Mouse (Mus musculus) NIH3T3 (cell line): Measurements from ENCODE around the gene Rab4b.
A peak's percentile ranks its signal among the peaks of the same experiment; 100 is the strongest.

Experiments
- DNase-seq: peaks from one replicate; pipeline ENCODE4 v3.0.0-alpha.2; 2012; ENCODE audit warnings: low read depth

Rab4b gene

GRCm38 (mm10) chr7:27178324-27179216, at the start of gene Rab4b:
Gene Rab4b (minus strand): TSS chr7:27178896.
- peak; percentile 100 for DNase-seq

DNA sequence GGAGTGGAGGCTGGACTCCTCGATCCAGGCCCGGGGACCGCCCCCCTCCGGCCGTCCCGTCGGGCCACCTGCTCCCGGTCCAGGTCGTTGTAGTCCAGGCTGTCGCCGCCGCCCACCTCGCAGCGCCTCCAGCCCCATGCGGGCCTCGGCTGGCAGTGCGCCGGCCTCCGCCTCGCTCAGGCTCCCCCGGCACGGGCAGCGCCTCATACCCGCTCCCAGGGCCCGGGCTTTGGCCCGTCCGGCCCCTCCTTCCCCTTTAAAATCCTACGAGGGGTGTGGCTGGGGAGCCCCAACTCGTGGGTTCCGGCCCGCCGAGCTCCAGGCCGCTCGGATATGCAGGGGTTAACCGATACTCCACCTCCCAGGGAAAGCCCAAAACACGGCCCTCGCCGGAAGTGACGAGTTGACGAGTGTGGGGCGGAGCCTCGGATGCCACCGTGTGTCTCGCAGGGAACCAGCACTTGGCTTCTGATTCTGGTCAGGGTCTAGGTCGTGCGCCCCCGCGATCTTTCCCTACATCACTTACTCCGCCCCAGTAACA, 49.7 kb upstream of the Rab4b start, which contains the start of gene Itpkc:
TSS of gene Itpkc (minus strand) at position 381 of the 541 bp plus-strand sequence.
- peak; percentile 96 for DNase-seq

DNA sequence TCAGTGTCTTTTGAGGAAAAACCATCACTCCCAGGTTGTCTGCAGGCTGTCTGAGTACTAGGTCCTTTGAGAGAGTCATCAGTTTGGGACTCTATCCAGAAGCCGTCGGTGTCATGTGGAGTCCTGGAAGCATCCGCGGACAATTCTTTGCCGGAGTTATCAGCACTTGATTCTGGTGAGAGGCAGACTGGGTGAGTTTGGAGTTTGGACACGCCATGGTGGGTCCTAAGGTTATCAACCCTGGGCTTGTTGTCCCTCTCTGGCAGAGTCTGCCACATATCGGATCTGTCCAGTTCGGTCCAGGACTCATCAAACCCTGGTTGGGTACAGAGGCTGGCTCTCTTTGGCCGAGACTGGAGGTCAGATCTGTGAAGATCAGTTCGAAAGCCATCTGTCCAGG, 49.0 kb upstream of the Rab4b start:
- peak; percentile 50 for DNase-seq

DNA sequence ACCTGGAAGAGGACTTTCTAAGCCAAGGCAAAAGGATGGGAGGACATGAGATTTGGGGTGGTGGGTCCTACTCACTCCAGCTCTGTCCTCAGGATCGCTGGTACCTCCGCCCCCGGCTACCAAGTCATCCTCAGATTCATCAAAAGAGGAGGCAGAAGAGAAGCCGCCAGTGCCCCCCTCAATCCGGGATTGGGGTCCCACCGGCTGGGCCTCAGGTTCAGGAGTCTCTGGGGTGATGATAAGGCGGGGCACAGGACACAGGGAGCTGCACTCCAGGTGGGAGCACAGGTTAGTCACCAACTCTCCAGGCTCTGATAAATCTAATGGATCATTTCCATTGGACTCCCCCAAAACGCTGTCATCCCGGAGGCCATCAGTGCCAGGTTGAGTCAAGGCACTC, 48.6 kb upstream of the Rab4b start:
- no peak for DNase-seq

- no peak for DNase-seq
These were observed 46.3 kb upstream of the Rab4b start for GRCm38 (mm10) chr7:27224877-27225575.

DNA sequence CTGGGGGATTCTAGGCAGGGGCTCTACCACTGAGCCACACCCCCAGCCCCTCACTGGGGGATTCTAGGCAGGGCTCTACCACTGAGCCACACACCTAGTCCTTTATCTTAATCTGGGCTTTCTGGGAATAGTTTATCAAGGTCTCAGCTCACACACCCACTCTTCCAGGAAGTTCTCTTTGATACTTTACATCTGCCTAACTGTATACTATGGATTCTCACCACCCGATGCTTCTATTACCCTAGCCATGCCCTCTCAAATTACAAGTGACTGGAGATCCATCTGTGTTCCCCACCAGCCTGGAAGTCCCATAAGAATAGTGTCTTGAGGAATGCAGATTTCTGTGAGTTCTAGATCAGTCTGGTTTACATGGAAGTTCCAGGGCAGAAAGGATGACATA, 43.8 kb upstream of the Rab4b start:
- DNase-seq = no peak

DNA sequence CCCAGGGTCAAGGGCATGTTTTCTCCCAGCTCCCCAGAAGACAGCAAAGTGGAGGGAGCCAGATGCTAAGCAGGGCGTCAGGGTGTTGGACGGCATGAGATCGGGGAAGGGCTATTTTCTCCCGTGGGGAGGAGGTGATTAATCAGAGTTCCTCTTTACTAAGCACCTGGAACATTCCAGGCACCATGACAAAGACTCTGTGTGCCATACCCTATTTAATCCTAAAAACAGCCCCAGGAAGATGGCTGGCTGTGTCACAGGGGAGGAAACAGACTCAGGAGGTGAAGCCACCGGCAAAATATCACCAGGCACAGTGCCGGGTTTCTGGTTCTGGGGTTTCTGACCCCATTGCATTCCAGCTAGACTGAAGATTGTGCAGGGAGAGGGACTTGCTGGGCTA, 43.2 kb upstream of the Rab4b start:
- no peak for DNase-seq

DNA sequence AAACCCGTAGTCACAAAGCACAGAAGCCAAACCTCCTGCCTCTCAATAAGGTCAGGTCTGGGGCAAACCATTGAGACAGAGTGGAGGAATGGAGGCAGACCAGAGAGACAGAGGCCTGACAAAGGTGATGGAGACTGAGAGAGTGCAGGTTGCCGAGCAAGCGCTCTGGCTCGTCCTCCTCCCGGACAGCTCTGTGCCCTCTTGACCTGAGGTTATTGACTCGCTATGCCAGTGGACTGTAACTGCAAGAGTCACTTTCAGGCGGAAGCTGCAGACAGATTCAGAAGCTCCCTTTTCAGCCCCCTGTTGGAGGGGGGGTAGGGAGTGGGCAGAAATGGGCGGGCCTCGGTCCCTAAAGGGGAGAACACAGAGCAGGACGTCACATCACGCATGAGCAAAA, 41.2 kb upstream of the Rab4b start:
- DNase-seq = no peak

DNA sequence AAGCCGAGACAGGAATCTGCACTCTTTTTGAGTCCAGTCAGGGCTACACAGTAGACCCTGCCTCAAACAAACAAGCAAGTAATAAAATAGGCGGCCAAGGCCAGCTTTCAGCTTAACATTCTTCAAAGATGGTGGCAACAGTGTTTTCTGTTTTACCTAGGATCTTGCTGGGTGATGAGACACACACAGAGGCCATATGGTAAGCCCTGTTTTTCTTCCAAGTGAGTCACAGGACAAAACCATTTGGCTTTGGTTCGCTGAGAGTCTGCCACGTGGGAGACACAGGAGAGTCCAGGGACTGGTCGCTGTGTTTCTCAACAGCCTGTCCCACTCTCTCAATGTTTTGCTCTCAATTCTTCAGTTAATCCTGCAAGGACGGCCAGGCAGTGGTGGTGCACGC, 39.9 kb upstream of the Rab4b start:
- peak; percentile 73 for DNase-seq

GRCm38 (mm10) chr7:27212626-27213025, 33.9 kb upstream of the Rab4b start:
- DNase-seq = no peak

GRCm38 (mm10) chr7:27203730-27204449, 25.2 kb upstream of the Rab4b start:
- no peak for DNase-seq

DNA sequence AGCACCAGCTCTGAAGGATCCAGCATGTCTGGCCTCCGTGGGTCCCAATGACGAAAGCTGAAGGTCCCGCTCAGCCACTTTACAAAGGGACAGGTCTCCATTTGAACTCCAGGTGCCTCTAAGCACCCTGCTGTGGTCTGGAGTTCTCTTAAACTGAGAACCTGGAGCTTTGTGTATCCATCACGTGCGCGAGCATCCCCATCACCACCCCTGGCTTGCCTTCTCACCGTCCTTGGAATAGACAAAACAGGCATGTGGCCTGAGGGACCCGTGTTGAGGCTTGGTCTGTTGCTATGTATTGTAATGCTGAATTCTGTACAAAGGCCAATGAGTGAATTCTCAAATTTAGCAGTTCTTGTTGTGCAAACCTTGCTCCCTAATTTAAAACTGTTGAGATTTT, 20.1 kb upstream of the Rab4b start:
- no peak for DNase-seq

- DNase-seq = peak; percentile 80
These were observed 19.7 kb upstream of the Rab4b start for GRCm38 (mm10) chr7:27198355-27198754.

DNA sequence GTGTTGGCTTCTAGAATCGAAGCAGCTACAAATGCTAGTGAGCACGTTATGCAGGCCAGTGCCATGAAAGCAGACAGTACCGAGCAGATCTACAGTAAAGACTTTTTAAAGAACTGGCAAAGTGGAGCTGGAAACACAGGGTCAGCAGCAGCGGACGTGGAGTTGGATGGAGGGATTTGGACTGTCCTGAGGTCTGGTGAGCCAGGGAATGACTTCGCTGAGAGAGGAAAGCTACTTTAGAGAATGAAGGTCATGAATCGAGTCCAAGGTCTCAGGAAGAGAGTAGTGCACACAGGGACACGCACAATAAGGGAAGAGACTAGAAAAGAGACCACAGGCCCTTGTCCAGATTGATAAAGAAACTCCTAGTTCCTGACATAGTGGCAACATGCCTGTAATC, 18.9 kb upstream of the Rab4b start:
- no peak for DNase-seq

DNA sequence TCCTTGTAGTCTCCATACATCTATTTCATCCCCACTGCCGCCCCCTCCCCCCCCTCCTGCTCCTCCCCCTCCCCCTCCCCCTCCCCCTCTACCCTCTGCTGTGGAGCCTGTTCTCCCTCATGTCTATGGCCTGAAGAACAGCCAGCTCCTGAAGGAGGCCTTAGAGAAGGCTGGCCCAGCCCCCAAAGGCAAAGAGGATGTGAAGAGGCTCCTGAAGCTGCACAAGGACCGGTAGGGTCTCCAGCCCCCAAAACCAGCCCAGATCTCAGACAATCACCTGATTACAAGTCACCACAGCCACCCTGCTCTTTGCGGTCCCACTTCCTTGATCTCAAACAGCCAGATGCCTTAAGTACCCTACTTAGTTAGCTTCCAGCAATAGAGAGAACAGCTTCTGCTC, 18.4 kb upstream of the Rab4b start:
- no peak for DNase-seq

DNA sequence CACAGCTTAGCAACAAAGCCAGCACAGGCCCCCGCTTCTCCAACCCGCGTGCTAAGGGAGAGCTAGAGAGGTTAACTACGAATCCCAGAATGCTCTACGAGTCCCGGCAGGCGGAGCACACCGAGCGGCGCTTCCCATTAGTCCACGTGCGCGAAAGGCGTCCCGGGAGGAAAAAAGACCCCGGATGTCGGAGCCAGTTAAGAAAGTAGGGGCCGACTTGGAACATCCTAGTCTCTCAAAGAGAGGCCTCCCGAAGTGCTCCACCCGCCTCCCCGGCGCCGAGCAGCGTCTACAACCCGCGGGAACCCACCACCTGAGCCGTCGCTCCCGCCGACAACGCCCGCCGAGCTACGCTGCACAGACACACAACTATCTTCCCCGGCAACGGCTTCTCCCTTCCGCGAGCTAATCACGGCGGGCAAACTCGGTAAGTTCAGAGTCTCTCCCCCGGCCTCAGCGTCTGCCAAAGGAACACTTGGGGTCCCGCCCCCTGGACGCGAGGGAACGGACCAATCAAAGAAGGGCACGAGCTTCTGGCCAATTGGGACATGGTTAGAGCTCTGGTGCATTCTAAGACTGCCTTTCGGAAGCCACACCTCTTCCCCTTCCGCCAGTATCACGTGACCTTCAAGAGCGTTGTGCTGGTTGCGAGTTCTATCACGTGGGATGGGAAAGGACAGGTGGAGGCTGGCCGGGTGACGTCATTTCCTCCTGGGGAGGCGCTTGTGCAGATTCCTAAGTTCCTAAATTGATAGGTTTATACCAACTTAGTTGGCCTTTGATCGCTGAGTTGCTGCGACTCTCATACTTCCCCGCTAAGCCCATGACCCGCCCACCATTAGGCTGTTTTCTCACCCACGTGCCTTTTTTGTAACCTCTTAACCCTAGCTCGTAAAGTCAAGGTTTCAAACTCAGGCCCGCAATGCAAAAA, 17.2 kb upstream of the Rab4b start, which contains the start of the genes BC024978 and Snrpa:
TSS of gene BC024978 (plus strand) at position 101 of the 931 bp plus-strand sequence.
TSS of gene Snrpa (minus strand) at position 591 of the 931 bp plus-strand sequence.
- DNase-seq = peak; percentile 99

GRCm38 (mm10) chr7:27193731-27194130, 15.0 kb upstream of the Rab4b start:
- DNase-seq = peak; percentile 24

GRCm38 (mm10) chr7:27192434-27192833, 13.7 kb upstream of the Rab4b start:
- no peak for DNase-seq

DNA sequence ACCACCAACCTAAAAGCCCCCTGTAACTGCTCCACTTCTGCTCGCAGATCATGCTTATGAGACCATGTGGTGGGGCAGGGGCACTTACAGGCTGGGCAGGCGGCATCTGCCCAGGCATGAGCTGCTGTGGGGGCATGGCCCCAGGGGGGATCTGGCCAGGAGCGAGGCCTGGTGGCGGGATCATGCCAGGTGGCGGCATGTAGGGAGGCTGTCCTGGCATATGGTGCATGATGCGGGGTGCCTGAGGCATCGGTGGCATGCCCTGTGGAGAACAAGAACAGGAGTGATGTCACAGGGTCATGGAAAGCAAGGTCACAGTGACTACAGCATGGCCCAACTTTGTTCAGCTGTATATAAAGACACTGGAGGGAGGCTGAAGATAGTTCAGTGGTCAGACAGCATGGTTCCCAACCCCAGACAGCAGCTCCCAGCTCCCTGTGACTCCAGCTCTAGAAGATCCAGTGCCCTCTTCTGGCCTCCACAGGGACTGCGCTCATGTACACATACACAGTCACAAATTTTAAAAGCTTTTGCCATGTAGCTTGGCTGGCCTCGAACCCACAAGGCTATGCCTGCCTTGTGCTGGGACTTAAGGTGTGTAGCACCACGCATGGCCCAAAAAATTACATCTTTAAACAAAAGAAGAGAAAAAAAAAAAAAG, 10.7 kb upstream of the Rab4b start:
- peak; percentile 29 for DNase-seq

DNA sequence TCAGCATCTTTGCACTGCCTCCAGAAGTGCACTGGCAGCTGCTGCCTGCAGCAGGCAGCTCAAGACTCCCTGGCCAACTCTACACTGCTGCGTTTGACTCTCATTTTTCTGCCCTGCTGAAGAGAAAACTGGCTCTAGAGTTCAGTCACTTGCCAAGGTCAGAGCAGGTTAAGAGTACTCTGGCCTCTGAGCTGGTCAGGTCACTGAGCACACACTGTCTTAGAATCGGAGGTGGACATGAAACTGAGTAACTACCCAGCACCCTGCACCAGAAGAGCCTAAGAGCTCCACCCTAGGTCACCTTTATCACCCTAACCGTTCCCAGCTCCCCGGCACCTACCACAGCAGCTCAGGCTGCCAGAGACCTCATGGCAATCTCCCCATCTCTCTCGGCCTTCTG, 7.3 kb upstream of the Rab4b start:
- DNase-seq = no peak
